Mouse (Mus musculus) intestine, postnatal 0 days (tissue): ENCODE data around the gene Olfr1192-ps1. TPM values are rescaled to one million over a fixed set of nuclear protein-coding genes. Genes with fewer than 3 reads are reported as not detected.
"Not testable (repeated sequence)": the region's sequence is repeated elsewhere in the genome, so short reads cannot be mapped to it uniquely, and the experiment has no call there.

ENCODE experiments used
- ATAC-seq: fragments of 200-750 bp; cut with Nextera tagmentation; 2 replicates; pipeline ENCODE4 v1.8.0; 2017; ENCODE audit warnings: mild to moderate bottlenecking, moderate TSS enrichment, moderate library complexity
- H3K27ac ChIP-seq: fragments of 300-500 bp; sonication (generic); 2 replicates; pipeline ENCODE4 v1.5.1; 2014; ENCODE audit warnings: mild to moderate bottlenecking, low read depth, low read length, moderate library complexity
- H3K27me3 ChIP-seq: fragments of 300-500 bp; sonication (generic); replicated peaks from 2 replicates; pipeline ENCODE4 v1.6.1; 2014; ENCODE audit warnings: low read length, mixed read lengths; ENCODE audit not compliant: control insufficient read depth, insufficient read depth
- H3K36me3 ChIP-seq: fragments of 300-500 bp; sonication (generic); 2 replicates; pipeline ENCODE4 v1.6.1; 2014; ENCODE audit warnings: mild to moderate bottlenecking, moderate library complexity; ENCODE audit not compliant: control insufficient read depth, insufficient read depth
- H3K4me1 ChIP-seq: fragments of 300-500 bp; sonication (generic); replicated peaks from 2 replicates; pipeline ENCODE4 v1.6.1; 2014; ENCODE audit warnings: antibody characterized with exemption, low read length, mixed read lengths; ENCODE audit not compliant: control insufficient read depth, insufficient read depth
- H3K4me2 ChIP-seq: fragments of 300-500 bp; sonication (generic); replicated peaks from 2 replicates; pipeline ENCODE4 v1.6.1; 2014; ENCODE audit warnings: low read depth, mild to moderate bottlenecking, moderate library complexity
- H3K4me3 ChIP-seq: fragments of 300-500 bp; sonication (generic); 2 replicates; pipeline ENCODE4 v1.5.1; 2014; ENCODE audit warnings: low read depth, low read length
- H3K9ac ChIP-seq: fragments of 300-500 bp; sonication (generic); 2 replicates; pipeline ENCODE4 v1.6.1; 2014; ENCODE audit warnings: mild to moderate bottlenecking, low read depth, low read length
- H3K9me3 ChIP-seq: fragments of 300-500 bp; sonication (generic); 2 replicates; pipeline ENCODE4 v1.6.1; 2016; ENCODE audit warnings: mixed run types; ENCODE audit not compliant: control insufficient read depth
- CTCF ChIP-seq: sonication (generic); IDR thresholded peaks from 2 replicates; pipeline ENCODE4 v1.5.1; 2016; ENCODE audit warnings: low read depth, mild to moderate bottlenecking, control low read depth, antibody characterized with exemption, moderate library complexity
- WGBS: fragments of 180-500 bp; shearing (Covaris S2); extraction: QIAGEN DNeasy Blood & Tissue Kit; methylation state at CpG from one replicate; pipeline ENCODE4 v1.1.7; 2014; 5-methylcytosine and 5-hydroxymethylcytosine counted together
- polyA plus RNA-seq: library from polyadenylated mRNA; unstranded; fragments of >200 nt; fragmentation: Nextera tagmentation; extraction: Ambion mirVana; gene quantifications from 2 replicates; pipeline ENCODE4 v1.2.1, GENCODE M21; 2015

The Olfr1192-ps1 gene
- not detected in 2 replicates for polyA plus RNA-seq

- no peak within 1 kb of the TSS for H3K4me2 ChIP-seq
- H3K36me3 ChIP-seq = no peaks in the 10 kb centered on the region
- H3K9ac ChIP-seq = no peak within 1 kb of the TSS
- 22% methylated on average over 1 of the region's 1 CpGs for WGBS
- no peak within 1 kb of the TSS for H3K4me3 ChIP-seq
- no peaks in the 10 kb centered on the region for H3K4me1 ChIP-seq
- H3K27ac ChIP-seq = no peak within 1 kb of the TSS
- no peaks in the 10 kb centered on the region for H3K27me3 ChIP-seq
- H3K9me3 ChIP-seq = no peaks in the 10 kb centered on the region
- no peak for TF ChIP-seq CTCF
- no peak for ATAC-seq
These were observed at the start of gene Olfr1192-ps1 for GRCm38 (mm10) chr2:88648209-88648608. Gene Olfr1192-ps1 (plus strand): TSS chr2:88648509.

GRCm38 (mm10) chr2:88640242-88640641 lies 8.1 kb upstream of the Olfr1192-ps1 start, which contains the start of gene Olfr1191-ps1:
Gene Olfr1191-ps1 (plus strand): TSS chr2:88640542.
- not testable (repeated sequence) for H3K27me3 ChIP-seq, H3K9ac ChIP-seq, H3K27ac ChIP-seq, H3K9me3 ChIP-seq, H3K4me3 ChIP-seq, ATAC-seq, H3K4me2 ChIP-seq, H3K36me3 ChIP-seq, H3K4me1 ChIP-seq
- 94% methylated on average over 1 of the region's 1 CpGs for WGBS

- H3K4me2 ChIP-seq, H3K4me3 ChIP-seq, H3K27ac ChIP-seq, H3K27me3 ChIP-seq, H3K9me3 ChIP-seq, H3K4me1 ChIP-seq, H3K9ac ChIP-seq, ATAC-seq, H3K36me3 ChIP-seq: not testable (repeated sequence)
These were observed 27.0 kb downstream of the Olfr1192-ps1 start, which contains the start of gene Olfr1193 for GRCm38 (mm10) chr2:88675328-88675727. Gene Olfr1193 (plus strand): TSS chr2:88675628.

GRCm38 (mm10) chr2:88689087-88689486 lies 40.8 kb downstream of the Olfr1192-ps1 start, which contains the start of gene Olfr1195:
Gene Olfr1195 (minus strand): TSS chr2:88689187.
- no peaks in the 10 kb centered on the region for H3K4me1 ChIP-seq
- no peaks in the 10 kb centered on the region for H3K9me3 ChIP-seq
- no peak within 1 kb of the TSS for H3K4me3 ChIP-seq
- no peak for TF ChIP-seq CTCF
- no peak within 1 kb of the TSS for H3K4me2 ChIP-seq
- H3K36me3 ChIP-seq = no peaks in the 10 kb centered on the region
- no peak within 1 kb of the TSS for H3K9ac ChIP-seq
- H3K27me3 ChIP-seq = no peaks in the 10 kb centered on the region
- H3K27ac ChIP-seq = no peak within 1 kb of the TSS
- ATAC-seq = no peak

- Histone ChIP-seq H3K4me3 (no peak within 1 kb of the TSS), H3K4me2 (no peak within 1 kb of the TSS), H3K4me1 (no peaks in the 10 kb centered on the region), H3K9ac (no peak within 1 kb of the TSS), H3K9me3 (no peaks in the 10 kb centered on the region), H3K27ac (no peak within 1 kb of the TSS), H3K27me3 (no peaks in the 10 kb centered on the region), H3K36me3 (no peaks in the 10 kb centered on the region)
- WGBS = 77% methylated on average over 2 of the region's 2 CpGs
- TF ChIP-seq CTCF = no peak
- ATAC-seq = no peak
These were observed 56.2 kb downstream of the Olfr1192-ps1 start, which contains the start of gene Olfr1196 for GRCm38 (mm10) chr2:88704497-88704896. Gene Olfr1196 (minus strand): TSS chr2:88704597.

Other genes starting within 250 kb of the Olfr1192-ps1 start
- not detected in 2 replicates for gene Olfr1179, start 242.1 kb upstream of the Olfr1192-ps1 start, polyA plus RNA-seq
- gene Olfr1180, start 229.4 kb upstream of the Olfr1192-ps1 start, polyA plus RNA-seq = not detected in 2 replicates
- gene Olfr1181, start 222.3 kb upstream of the Olfr1192-ps1 start, polyA plus RNA-seq = not detected in 2 replicates
- gene Gm13757, start 199.4 kb upstream of the Olfr1192-ps1 start, polyA plus RNA-seq = not detected in 2 replicates
- gene Olfr1183, start 193.6 kb upstream of the Olfr1192-ps1 start, polyA plus RNA-seq = not detected in 2 replicates
- not detected in 2 replicates for gene Olfr1184, start 164.9 kb upstream of the Olfr1192-ps1 start, polyA plus RNA-seq
- not detected in 2 replicates for gene Olfr1185-ps1, start 155.2 kb upstream of the Olfr1192-ps1 start, polyA plus RNA-seq
- gene Olfr1186, start 130.0 kb upstream of the Olfr1192-ps1 start, polyA plus RNA-seq = not detected in 2 replicates
- not detected in 2 replicates for gene Olfr1188, start 91.6 kb upstream of the Olfr1192-ps1 start, polyA plus RNA-seq
- not detected in 2 replicates for gene Olfr1189, start 62.1 kb upstream of the Olfr1192-ps1 start, polyA plus RNA-seq
- not detected in 2 replicates for gene Olfr1191-ps1, start 8.0 kb upstream of the Olfr1192-ps1 start, polyA plus RNA-seq
- gene Olfr1193, start 27.1 kb downstream of the Olfr1192-ps1 start, polyA plus RNA-seq = not detected in 2 replicates
- not detected in 2 replicates for gene Olfr1195, start 40.7 kb downstream of the Olfr1192-ps1 start, polyA plus RNA-seq
- not detected in 2 replicates for gene Olfr1196, start 56.1 kb downstream of the Olfr1192-ps1 start, polyA plus RNA-seq
- gene Olfr1197, start 83.9 kb downstream of the Olfr1192-ps1 start, polyA plus RNA-seq = not detected in 2 replicates
- gene Olfr1198, start 102.9 kb downstream of the Olfr1192-ps1 start, polyA plus RNA-seq = not detected in 2 replicates
- gene Olfr1199, start 112.0 kb downstream of the Olfr1192-ps1 start, polyA plus RNA-seq = not detected in 2 replicates
- not detected in 2 replicates for gene Olfr1200, start 122.0 kb downstream of the Olfr1192-ps1 start, polyA plus RNA-seq
- gene Olfr1201, start 144.5 kb downstream of the Olfr1192-ps1 start, polyA plus RNA-seq = not detected in 2 replicates
- gene Olfr1202, start 166.0 kb downstream of the Olfr1192-ps1 start, polyA plus RNA-seq = not detected in 2 replicates
- not detected in 2 replicates for gene Olfr1205, start 181.2 kb downstream of the Olfr1192-ps1 start, polyA plus RNA-seq
- not detected in 2 replicates for gene Olfr1204, start 200.8 kb downstream of the Olfr1192-ps1 start, polyA plus RNA-seq
- not detected in 2 replicates for gene Olfr1206, start 214.7 kb downstream of the Olfr1192-ps1 start, polyA plus RNA-seq